Mouse (Mus musculus): Measurements from ENCODE around the gene Kctd5. TPM values are rescaled to one million over a fixed set of nuclear protein-coding genes. Genes with fewer than 3 reads are reported as not detected.
A peak's percentile ranks its signal among the peaks of the same experiment; 100 is the strongest.
"Not testable (repeated sequence)": the region's sequence is repeated elsewhere in the genome, so short reads cannot be mapped to it uniquely, and the experiment has no call there.

Kctd5 gene
- 73.1 and 75.9 TPM in 2 replicates for polyA plus RNA-seq (2014; fragmentation: Nextera tagmentation; extraction: Ambion mirVana)

- DNase-seq (peak; percentile 98), ATAC-seq (ENCODE audit: low FRiP score, low TSS enrichment) (peak; percentile 96)
- under 1% methylated on average over 62 of the region's 62 CpGs for WGBS
- Histone ChIP-seq H3K9ac (replicated peaks; ENCODE audit: low read length) (peak within 1 kb of the TSS; percentile 97), H3K4me1 (ENCODE audit: control insufficient read depth, insufficient read depth, low read length) (peaks cover 13% of the 10 kb centered on the region), H3K9me3 (ENCODE audit: control insufficient read depth, low read length) (no peaks in the 10 kb centered on the region), H3K27me3 (ENCODE audit: control insufficient read depth, insufficient read depth, low read length) (no peaks in the 10 kb centered on the region), H3K27ac (replicated peaks; ENCODE audit: low read depth, low read length) (peak within 1 kb of the TSS; percentile 78), H3K4me2 (ENCODE audit: low read length) (peak within 1 kb of the TSS; percentile 77), H3K36me3 (ENCODE audit: control insufficient read depth, insufficient read depth, low read length) (peaks cover 18% of the 10 kb centered on the region), H3K4me3 (replicated peaks; ENCODE audit: low read depth, low read length) (peak within 1 kb of the TSS; percentile 90)
Observed at GRCm38 (mm10) chr17:24072919-24073696, at the start of gene Kctd5. Gene Kctd5, minus strand, starts transcription at chr17:24073485.

- no peak for ATAC-seq (ENCODE audit: low FRiP score, low TSS enrichment)
- Histone ChIP-seq H3K4me1 (ENCODE audit: control insufficient read depth, insufficient read depth, low read length) (no peaks in the 10 kb centered on the region), H3K27me3 (ENCODE audit: control insufficient read depth, insufficient read depth, low read length) (no peaks in the 10 kb centered on the region), H3K9ac (replicated peaks; ENCODE audit: low read length) (no peak overlapping the region), H3K4me3 (replicated peaks; ENCODE audit: low read depth, low read length) (no peak overlapping the region), H3K9me3 (ENCODE audit: control insufficient read depth, low read length) (no peaks in the 10 kb centered on the region), H3K36me3 (ENCODE audit: control insufficient read depth, insufficient read depth, low read length) (no peaks in the 10 kb centered on the region), H3K27ac (replicated peaks; ENCODE audit: low read depth, low read length) (no peak overlapping the region), H3K4me2 (ENCODE audit: low read length) (no peak overlapping the region)
- WGBS = 92% methylated on average over 3 of the region's 3 CpGs
- no peak for DNase-seq
Observed at GRCm38 (mm10) chr17:24119446-24119845, 46.2 kb upstream of the Kctd5 start.

GRCm38 (mm10) chr17:24113031-24113430 lies 39.7 kb upstream of the Kctd5 start:
- H3K9me3 ChIP-seq (ENCODE audit: control insufficient read depth, low read length) = no peaks in the 10 kb centered on the region
- no peak for ATAC-seq (ENCODE audit: low FRiP score, low TSS enrichment)
- peaks cover 20% of the 10 kb centered on the region for H3K36me3 ChIP-seq (ENCODE audit: control insufficient read depth, insufficient read depth, low read length)
- no peaks in the 10 kb centered on the region for H3K27me3 ChIP-seq (ENCODE audit: control insufficient read depth, insufficient read depth, low read length)
- H3K4me2 ChIP-seq (ENCODE audit: low read length) = no peak overlapping the region
- H3K4me3 ChIP-seq (replicated peaks; ENCODE audit: low read depth, low read length) = no peak overlapping the region
- no peak for DNase-seq
- no peaks in the 10 kb centered on the region for H3K4me1 ChIP-seq (ENCODE audit: control insufficient read depth, insufficient read depth, low read length)
- 90% methylated on average over 4 of the region's 4 CpGs for WGBS
- no peak overlapping the region for H3K9ac ChIP-seq (replicated peaks; ENCODE audit: low read length)
- H3K27ac ChIP-seq (replicated peaks; ENCODE audit: low read depth, low read length) = no peak overlapping the region

GRCm38 (mm10) chr17:24111256-24111655 lies 38.0 kb upstream of the Kctd5 start:
- no peaks in the 10 kb centered on the region for H3K4me1 ChIP-seq (ENCODE audit: control insufficient read depth, insufficient read depth, low read length)
- H3K36me3 ChIP-seq (ENCODE audit: control insufficient read depth, insufficient read depth, low read length) = peaks cover 32% of the 10 kb centered on the region
- 95% methylated on average over 1 of the region's 1 CpGs for WGBS
- DNase-seq (no peak), ATAC-seq (ENCODE audit: low FRiP score, low TSS enrichment) (no peak)
- H3K9ac ChIP-seq (replicated peaks; ENCODE audit: low read length) = no peak overlapping the region
- H3K4me3 ChIP-seq (replicated peaks; ENCODE audit: low read depth, low read length) = no peak overlapping the region
- H3K27me3 ChIP-seq (ENCODE audit: control insufficient read depth, insufficient read depth, low read length) = no peaks in the 10 kb centered on the region
- no peak overlapping the region for H3K4me2 ChIP-seq (ENCODE audit: low read length)
- no peak overlapping the region for H3K27ac ChIP-seq (replicated peaks; ENCODE audit: low read depth, low read length)
- H3K9me3 ChIP-seq (ENCODE audit: control insufficient read depth, low read length) = no peaks in the 10 kb centered on the region

- H3K9ac ChIP-seq (replicated peaks; ENCODE audit: low read length) = no peak overlapping the region
- no peaks in the 10 kb centered on the region for H3K27me3 ChIP-seq (ENCODE audit: control insufficient read depth, insufficient read depth, low read length)
- no peaks in the 10 kb centered on the region for H3K9me3 ChIP-seq (ENCODE audit: control insufficient read depth, low read length)
- H3K4me2 ChIP-seq (ENCODE audit: low read length) = no peak overlapping the region
- ATAC-seq (ENCODE audit: low FRiP score, low TSS enrichment) (no peak), DNase-seq (no peak)
- peaks cover 50% of the 10 kb centered on the region for H3K36me3 ChIP-seq (ENCODE audit: control insufficient read depth, insufficient read depth, low read length)
- H3K4me3 ChIP-seq (replicated peaks; ENCODE audit: low read depth, low read length) = no peak overlapping the region
- no peaks in the 10 kb centered on the region for H3K4me1 ChIP-seq (ENCODE audit: control insufficient read depth, insufficient read depth, low read length)
- no peak overlapping the region for H3K27ac ChIP-seq (replicated peaks; ENCODE audit: low read depth, low read length)
- 69% methylated on average over 1 of the region's 1 CpGs for WGBS
Observed at GRCm38 (mm10) chr17:24108896-24109295, 35.6 kb upstream of the Kctd5 start.

GRCm38 (mm10) chr17:24105111-24105510 lies 31.8 kb upstream of the Kctd5 start:
- 82% methylated on average over 2 of the region's 2 CpGs for WGBS
- DNase-seq = no peak
- Histone ChIP-seq H3K9me3 (ENCODE audit: control insufficient read depth, low read length) (no peaks in the 10 kb centered on the region), H3K4me1 (ENCODE audit: control insufficient read depth, insufficient read depth, low read length) (no peaks in the 10 kb centered on the region), H3K4me3 (replicated peaks; ENCODE audit: low read depth, low read length) (no peak overlapping the region), H3K4me2 (ENCODE audit: low read length) (no peak overlapping the region), H3K9ac (replicated peaks; ENCODE audit: low read length) (no peak overlapping the region), H3K36me3 (ENCODE audit: control insufficient read depth, insufficient read depth, low read length) (peaks cover 67% of the 10 kb centered on the region), H3K27me3 (ENCODE audit: control insufficient read depth, insufficient read depth, low read length) (no peaks in the 10 kb centered on the region), H3K27ac (replicated peaks; ENCODE audit: low read depth, low read length) (no peak overlapping the region)
- ATAC-seq (ENCODE audit: low FRiP score, low TSS enrichment) = no peak

- Histone ChIP-seq H3K4me1 (ENCODE audit: control insufficient read depth, insufficient read depth, low read length) (no peaks in the 10 kb centered on the region), H3K4me3 (replicated peaks; ENCODE audit: low read depth, low read length) (no peak overlapping the region), H3K4me2 (ENCODE audit: low read length) (no peak overlapping the region), H3K9ac (replicated peaks; ENCODE audit: low read length) (no peak overlapping the region), H3K9me3 (ENCODE audit: control insufficient read depth, low read length) (no peaks in the 10 kb centered on the region), H3K36me3 (ENCODE audit: control insufficient read depth, insufficient read depth, low read length) (peaks cover 59% of the 10 kb centered on the region), H3K27me3 (ENCODE audit: control insufficient read depth, insufficient read depth, low read length) (no peaks in the 10 kb centered on the region), H3K27ac (replicated peaks; ENCODE audit: low read depth, low read length) (no peak overlapping the region)
- ATAC-seq (ENCODE audit: low FRiP score, low TSS enrichment) = no peak
- DNase-seq = no peak
- WGBS = 99% methylated on average over 4 of the region's 4 CpGs
Observed at GRCm38 (mm10) chr17:24098354-24098753, 25.1 kb upstream of the Kctd5 start.

GRCm38 (mm10) chr17:24090575-24090974 lies 17.3 kb upstream of the Kctd5 start:
- peaks cover 74% of the 10 kb centered on the region for H3K36me3 ChIP-seq (ENCODE audit: control insufficient read depth, insufficient read depth, low read length)
- H3K9me3 ChIP-seq (ENCODE audit: control insufficient read depth, low read length) = no peaks in the 10 kb centered on the region
- H3K27ac ChIP-seq (replicated peaks; ENCODE audit: low read depth, low read length) = no peak overlapping the region
- ATAC-seq (ENCODE audit: low FRiP score, low TSS enrichment) (no peak), DNase-seq (no peak)
- no peaks in the 10 kb centered on the region for H3K4me1 ChIP-seq (ENCODE audit: control insufficient read depth, insufficient read depth, low read length)
- no peak overlapping the region for H3K4me2 ChIP-seq (ENCODE audit: low read length)
- no peak overlapping the region for H3K4me3 ChIP-seq (replicated peaks; ENCODE audit: low read depth, low read length)
- H3K9ac ChIP-seq (replicated peaks; ENCODE audit: low read length) = no peak overlapping the region
- no peaks in the 10 kb centered on the region for H3K27me3 ChIP-seq (ENCODE audit: control insufficient read depth, insufficient read depth, low read length)
- WGBS = 98% methylated on average over 1 of the region's 1 CpGs

- WGBS = 95% methylated on average over 4 of the region's 4 CpGs
- not testable (repeated sequence) for H3K4me1 ChIP-seq (ENCODE audit: control insufficient read depth, insufficient read depth, low read length)
Observed at GRCm38 (mm10) chr17:24086399-24086798, 13.1 kb upstream of the Kctd5 start.

More at GRCm38 (mm10) chr17:24086399-24086798, 13.1 kb upstream of the Kctd5 start:
- not testable (repeated sequence) for H3K27ac ChIP-seq (replicated peaks; ENCODE audit: low read depth, low read length); H3K4me2 ChIP-seq (ENCODE audit: low read length); H3K9me3 ChIP-seq (ENCODE audit: control insufficient read depth, low read length); H3K27me3 ChIP-seq (ENCODE audit: control insufficient read depth, insufficient read depth, low read length); H3K4me3 ChIP-seq (replicated peaks; ENCODE audit: low read depth, low read length); H3K9ac ChIP-seq (replicated peaks; ENCODE audit: low read length); ATAC-seq (ENCODE audit: low FRiP score, low TSS enrichment); DNase-seq
- peaks cover 60% of the 10 kb centered on the region for H3K36me3 ChIP-seq (ENCODE audit: control insufficient read depth, insufficient read depth, low read length)

Data from midbrain, embryonic 14.5 days (tissue).